8 mouse cellular contexts compared by ENCODE assay signal in the genomic region with DNA sequence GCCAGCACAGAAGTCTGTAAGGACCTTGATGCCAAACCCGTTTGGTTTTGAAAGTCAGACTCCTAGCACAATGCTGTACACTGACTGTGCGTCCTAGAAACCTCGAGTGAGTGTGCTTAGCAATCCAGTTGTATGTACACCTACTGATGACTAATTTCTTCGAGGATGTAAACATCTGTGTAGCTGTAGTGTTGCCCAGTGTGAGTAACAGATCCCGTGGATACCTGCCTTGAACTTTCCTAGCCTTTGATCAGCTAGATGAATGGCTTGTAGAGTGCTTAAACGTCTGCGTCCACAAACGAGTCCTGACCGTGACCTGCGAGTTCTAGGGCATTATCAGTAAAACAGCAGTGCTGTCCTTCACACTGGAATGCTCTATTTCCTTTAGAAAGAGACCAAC. TPM values are rescaled to one million over a fixed set of nuclear protein-coding genes. Genes with fewer than 3 reads are reported as not detected.
DNase-seq lines count a peak whose midpoint lies in the region; ATAC-seq lines count a peak whose summit lies in the region.

No protein-coding gene starts in this region.

- no peaks in the 10 kb centered on the region for H3K27me3 ChIP-seq in erythroblast, embryonic 14.5 days (ENCODE audit: control insufficient read depth)
- no peaks in the 10 kb centered on the region for H3K27me3 ChIP-seq in forebrain, embryonic 13.5 days
- no peaks in the 10 kb centered on the region for H3K27me3 ChIP-seq in liver, embryonic 16.5 days (ENCODE audit: control insufficient read depth, insufficient read depth, low read depth, low read length)

- H3K9ac ChIP-seq in forebrain, embryonic 13.5 days: peak overlapping the region; percentile 98
- peak overlapping the region; percentile 95 for H3K9ac ChIP-seq in liver, embryonic 16.5 days (ENCODE audit: low read depth, low read length)

- H3K4me2 ChIP-seq in forebrain, embryonic 13.5 days: peak overlapping the region; percentile 92
- H3K4me2 ChIP-seq in liver, embryonic 16.5 days (ENCODE audit: low read depth, low read length): peak overlapping the region; percentile 98

- peak overlapping the region; percentile 92 for H3K4me3 ChIP-seq in erythroblast, embryonic 14.5 days (replicated peaks)
- H3K4me3 ChIP-seq in forebrain, embryonic 13.5 days: peak overlapping the region; percentile 97
- H3K4me3 ChIP-seq in liver, embryonic 16.5 days (ENCODE audit: low read depth, low read length): peak overlapping the region; percentile 90

- peaks cover 34% of the 10 kb centered on the region for H3K36me3 ChIP-seq in erythroblast, embryonic 14.5 days (ENCODE audit: control insufficient read depth)
- peaks cover 5% of the 10 kb centered on the region; the same call in 1 of the 2 replicates for H3K36me3 ChIP-seq in forebrain, embryonic 13.5 days (ENCODE audit: poor library complexity, severe bottlenecking)
- H3K36me3 ChIP-seq in liver, embryonic 16.5 days (ENCODE audit: control insufficient read depth, insufficient read depth): no peaks in the 10 kb centered on the region

- no peaks in the 10 kb centered on the region for H3K9me3 ChIP-seq in erythroblast, embryonic 14.5 days (ENCODE audit: control insufficient read depth, low read length)
- no peaks in the 10 kb centered on the region for H3K9me3 ChIP-seq in forebrain, embryonic 13.5 days (replicated peaks)
- no peaks in the 10 kb centered on the region for H3K9me3 ChIP-seq in liver, embryonic 16.5 days (replicated peaks; ENCODE audit: control insufficient read depth, low read length)

- WGBS in forebrain, embryonic 13.5 days: 26% methylated on average over 10 of the region's 10 CpGs
- WGBS in liver, embryonic 16.5 days (ENCODE audit: insufficient replicate concordance): 15% methylated on average over 10 of the region's 10 CpGs

- intact Hi-C loops in left cerebral cortex, postnatal 10 days (cut with DNase I): no loop called here

- peaks cover 62% of the 10 kb centered on the region for H3K4me1 ChIP-seq in erythroblast, embryonic 14.5 days (ENCODE audit: control insufficient read depth)
- H3K4me1 ChIP-seq in forebrain, embryonic 13.5 days: peaks cover 41% of the 10 kb centered on the region
- H3K4me1 ChIP-seq in liver, embryonic 16.5 days (ENCODE audit: control insufficient read depth, low read depth, low read length): peaks cover 47% of the 10 kb centered on the region

- peak; percentile 40 for DNase-seq in CD4-positive helper T cell, adult 2 months (ENCODE audit: low read depth, low spot score)
- DNase-seq in gastrocnemius, postnatal 10 days: no peak
- no peak for DNase-seq in cerebellum, adult 11-12 months
- no peak for DNase-seq in left cerebral cortex, postnatal 10 days (ENCODE audit: extremely low spot score in 1 of 2, low spot score in 2 of 2)

- ATAC-seq in erythroblast, adult 5-6 weeks (replicated peaks; ENCODE audit: low FRiP score, poor library complexity, severe bottlenecking): no peak
- no peak for ATAC-seq in forebrain, embryonic 13.5 days
- no peak for ATAC-seq in liver, embryonic 16.5 days (ENCODE audit: low read depth)

- H3K27ac ChIP-seq in forebrain, embryonic 13.5 days: no peak overlapping the region
- no peak overlapping the region for H3K27ac ChIP-seq in liver, embryonic 16.5 days (ENCODE audit: low read length)

RNA-seq across cellular contexts. Expression of gene Zbtb2, which starts 1.1 kb away (rescaled TPM):
- 0.15 and 0.20 TPM in 2 replicates for polyA plus RNA-seq in erythroblast, embryonic 14.5 days (2012)
- 4.4 and 4.8 TPM in 2 replicates for total RNA-seq in erythroblast, adult 5-6 weeks (2015; ENCODE audit: low replicate concordance)
- total RNA-seq in erythroblast, adult 5-6 weeks (2017; ENCODE audit: low replicate concordance): 2.6 and 4.6 TPM in 2 replicates
- 17.6 and 19.0 TPM in 2 replicates for polyA plus RNA-seq in forebrain, embryonic 13.5 days (2015; fragmentation: Nextera tagmentation; extraction: Ambion mirVana)
- 3.9 and 4.2 TPM in 2 replicates for polyA plus RNA-seq in liver, embryonic 16.5 days (2015; fragmentation: Nextera tagmentation; extraction: Ambion mirVana)
- total RNA-seq in gastrocnemius, postnatal 10 days (2021): 1 to 10 TPM; 6.2 to 7.2 TPM
- 1 to 10 TPM; 9.3 to 9.4 TPM for total RNA-seq in left cerebral cortex, postnatal 10 days (2021)

RNA-seq across cellular contexts. Expression of gene Rmnd1, which starts 43.2 kb away (rescaled TPM):
- polyA plus RNA-seq in erythroblast, embryonic 14.5 days (2012): 0.14 and 0.18 TPM in 2 replicates
- total RNA-seq in erythroblast, adult 5-6 weeks (2015; ENCODE audit: low replicate concordance): 8.2 and 37.7 TPM in 2 replicates
- total RNA-seq in erythroblast, adult 5-6 weeks (2017; ENCODE audit: low replicate concordance): 5.7 and 18.2 TPM in 2 replicates
- polyA plus RNA-seq in forebrain, embryonic 13.5 days (2015; fragmentation: Nextera tagmentation; extraction: Ambion mirVana): 49.8 and 51.4 TPM in 2 replicates
- polyA plus RNA-seq in liver, embryonic 16.5 days (2015; fragmentation: Nextera tagmentation; extraction: Ambion mirVana): 16.4 and 22.9 TPM in 2 replicates
- total RNA-seq in gastrocnemius, postnatal 10 days (2021): 10 to 100 TPM; 24.3 to 31.3 TPM
- 10 to 100 TPM; 31.6 to 34.6 TPM for total RNA-seq in left cerebral cortex, postnatal 10 days (2021)

RNA-seq across cellular contexts. Expression of gene Armt1, which starts 43.2 kb away (rescaled TPM):
- polyA plus RNA-seq in erythroblast, embryonic 14.5 days (2012): 0.54 and 0.63 TPM in 2 replicates
- total RNA-seq in erythroblast, adult 5-6 weeks (2015; ENCODE audit: low replicate concordance): 11.1 and 11.3 TPM in 2 replicates
- 5.6 and 12.5 TPM in 2 replicates for total RNA-seq in erythroblast, adult 5-6 weeks (2017; ENCODE audit: low replicate concordance)
- polyA plus RNA-seq in forebrain, embryonic 13.5 days (2015; fragmentation: Nextera tagmentation; extraction: Ambion mirVana): 19.1 and 19.2 TPM in 2 replicates
- polyA plus RNA-seq in liver, embryonic 16.5 days (2015; fragmentation: Nextera tagmentation; extraction: Ambion mirVana): 12.7 and 12.8 TPM in 2 replicates
- total RNA-seq in gastrocnemius, postnatal 10 days (2021): 10 to 100 TPM; 10.4 to 11.0 TPM
- 10 to 100 TPM; 10.6 to 12.3 TPM for total RNA-seq in left cerebral cortex, postnatal 10 days (2021)
